Mouse (Mus musculus) neural tube, embryonic 13.5 days (tissue): ENCODE measurements around the gene Jmjd6. TPM values are rescaled to one million over a fixed set of nuclear protein-coding genes. Genes with fewer than 3 reads are reported as not detected.
"Not testable (repeated sequence)": the region's sequence is repeated elsewhere in the genome, so short reads cannot be mapped to it uniquely, and the experiment has no call there.

Source experiments
- ATAC-seq: fragments of 200-750 bp; cut with Nextera tagmentation; 2 replicates; pipeline ENCODE4 v1.8.0; 2017; ENCODE audit warnings: low read depth, mild to moderate bottlenecking, moderate TSS enrichment, moderate library complexity
- H3K27ac ChIP-seq: fragments of 300-500 bp; sonication (generic); replicated peaks from 2 replicates; pipeline ENCODE4 v1.5.1; 2015; ENCODE audit warnings: moderate library complexity, mild to moderate bottlenecking, inconsistent platforms
- H3K27me3 ChIP-seq: fragments of 300-500 bp; sonication (generic); 2 replicates; pipeline ENCODE4 v1.6.1; 2015; ENCODE audit warnings: mild to moderate bottlenecking, inconsistent platforms
- H3K36me3 ChIP-seq: fragments of 300-500 bp; sonication (generic); 2 replicates; pipeline ENCODE4 v1.6.1; 2015; ENCODE audit warnings: mild to moderate bottlenecking, inconsistent platforms
- H3K4me1 ChIP-seq: fragments of 300-500 bp; sonication (generic); replicated peaks from 2 replicates; pipeline ENCODE4 v1.6.1; 2015; ENCODE audit warnings: inconsistent platforms
- H3K4me2 ChIP-seq: fragments of 300-500 bp; sonication (generic); 2 replicates; pipeline ENCODE4 v1.6.1; 2015; ENCODE audit warnings: inconsistent platforms, mild to moderate bottlenecking, moderate library complexity
- H3K4me3 ChIP-seq: fragments of 300-500 bp; sonication (generic); 2 replicates; pipeline ENCODE4 v1.5.1; 2015; ENCODE audit warnings: mild to moderate bottlenecking, inconsistent platforms
- H3K9ac ChIP-seq: fragments of 300-500 bp; sonication (generic); 2 replicates; pipeline ENCODE4 v1.6.1; 2015; ENCODE audit warnings: moderate library complexity, mild to moderate bottlenecking, inconsistent platforms
- H3K9me3 ChIP-seq: fragments of 300-500 bp; sonication (generic); 2 replicates; pipeline ENCODE4 v1.6.1; 2016; ENCODE audit warnings: inconsistent platforms
- WGBS: fragments of 180-500 bp; shearing (Covaris S2); methylation state at CpG from one replicate; pipeline ENCODE4 v1.1.7; 2015; 5-methylcytosine and 5-hydroxymethylcytosine counted together
- polyA plus RNA-seq: library from polyadenylated mRNA; unstranded; fragments of >200 nt; fragmentation: Nextera tagmentation; extraction: Ambion mirVana; gene quantifications from 2 replicates; pipeline ENCODE4 v1.2.1, GENCODE M21; 2015

Gene Jmjd6
- polyA plus RNA-seq, 1 experiment from 2014 or later = 75.3 TPM

- WGBS = 91% methylated on average over 1 of the region's 1 CpGs
- H3K4me1 ChIP-seq = peaks cover 29% of the 10 kb centered on the region
- H3K4me3 ChIP-seq = no peak overlapping the region
- H3K36me3 ChIP-seq = peaks cover 78% of the 10 kb centered on the region
- no peaks in the 10 kb centered on the region for H3K9me3 ChIP-seq
- H3K9ac ChIP-seq = no peak overlapping the region
- no peak overlapping the region for H3K4me2 ChIP-seq
- H3K27me3 ChIP-seq = no peaks in the 10 kb centered on the region
- H3K27ac ChIP-seq = no peak overlapping the region
- ATAC-seq = no peak
Observed at GRCm38 (mm10) chr11:116834954-116835353, 8.3 kb downstream of the Jmjd6 start.

GRCm38 (mm10) chr11:116832172-116832685 lies 11.0 kb downstream of the Jmjd6 start:
- ATAC-seq = no peak
- Histone ChIP-seq H3K27ac (peak overlapping the region; percentile 42; the same call in 1 of the 2 replicates), H3K9me3 (no peaks in the 10 kb centered on the region), H3K4me2 (no peak overlapping the region), H3K36me3 (peaks cover 51% of the 10 kb centered on the region), H3K27me3 (no peaks in the 10 kb centered on the region), H3K4me1 (peaks cover 28% of the 10 kb centered on the region), H3K9ac (no peak overlapping the region), H3K4me3 (no peak overlapping the region)
- WGBS = 35% methylated on average over 3 of the region's 4 CpGs

- Histone ChIP-seq H3K36me3 (peaks cover 7% of the 10 kb centered on the region), H3K9me3 (no peaks in the 10 kb centered on the region), H3K4me3 (peak within 1 kb of the TSS; percentile 77), H3K9ac (peak within 1 kb of the TSS; percentile 96), H3K27ac (peak within 1 kb of the TSS; percentile 91), H3K4me1 (peaks cover 47% of the 10 kb centered on the region), H3K4me2 (peak within 1 kb of the TSS; percentile 81), H3K27me3 (no peaks in the 10 kb centered on the region)
- ATAC-seq = peak; percentile 48; the same call in 1 of the 2 replicates
- WGBS = under 1% methylated on average over 58 of the region's 71 CpGs
Observed at GRCm38 (mm10) chr11:116827534-116828165, 15.6 kb downstream of the Jmjd6 start, which contains the start of gene Mxra7. TSS of gene Mxra7 (minus strand) at chr11:116828046.

GRCm38 (mm10) chr11:116826550-116827504 lies 16.4 kb downstream of the Jmjd6 start:
- ATAC-seq = peak; percentile 41
- H3K9me3 ChIP-seq = no peaks in the 10 kb centered on the region
- H3K4me1 ChIP-seq = peaks cover 50% of the 10 kb centered on the region
- peaks cover 7% of the 10 kb centered on the region for H3K36me3 ChIP-seq
- peak overlapping the region; percentile 81 for H3K4me2 ChIP-seq
- H3K4me3 ChIP-seq = peak overlapping the region; percentile 77
- peak overlapping the region; percentile 96 for H3K9ac ChIP-seq
- peak overlapping the region; percentile 91 for H3K27ac ChIP-seq
- H3K27me3 ChIP-seq = no peaks in the 10 kb centered on the region
- WGBS = 6% methylated on average over 17 of the region's 17 CpGs

- peak overlapping the region; percentile 81 for H3K4me2 ChIP-seq
- no peaks in the 10 kb centered on the region for H3K9me3 ChIP-seq
- 24% methylated on average over 5 of the region's 5 CpGs for WGBS
- peak overlapping the region; percentile 61 for H3K9ac ChIP-seq
- H3K36me3 ChIP-seq = no peaks in the 10 kb centered on the region
- H3K27ac ChIP-seq = peak overlapping the region; percentile 91
- peak overlapping the region; percentile 77 for H3K4me3 ChIP-seq
- H3K27me3 ChIP-seq = no peaks in the 10 kb centered on the region
- peaks cover 65% of the 10 kb centered on the region for H3K4me1 ChIP-seq
- no peak for ATAC-seq
Observed at GRCm38 (mm10) chr11:116825230-116825629, 18.0 kb downstream of the Jmjd6 start.

- not testable (repeated sequence) for ATAC-seq, H3K27ac ChIP-seq, H3K4me2 ChIP-seq, H3K9me3 ChIP-seq, H3K36me3 ChIP-seq, H3K27me3 ChIP-seq, H3K4me3 ChIP-seq, H3K9ac ChIP-seq
- H3K4me1 ChIP-seq = peaks cover 71% of the 10 kb centered on the region
- WGBS = 97% methylated on average over 10 of the region's 10 CpGs
Observed at GRCm38 (mm10) chr11:116823885-116824284, 19.4 kb downstream of the Jmjd6 start.

- no peaks in the 10 kb centered on the region for H3K36me3 ChIP-seq
- no peak overlapping the region for H3K4me3 ChIP-seq
- H3K27me3 ChIP-seq = no peaks in the 10 kb centered on the region
- H3K4me2 ChIP-seq = no peak overlapping the region
- WGBS = 100% methylated on average over 2 of the region's 2 CpGs
- no peaks in the 10 kb centered on the region for H3K9me3 ChIP-seq
- H3K27ac ChIP-seq = no peak overlapping the region
- peaks cover 71% of the 10 kb centered on the region for H3K4me1 ChIP-seq
- ATAC-seq = no peak
- no peak overlapping the region for H3K9ac ChIP-seq
Observed at GRCm38 (mm10) chr11:116823255-116823654, 20.0 kb downstream of the Jmjd6 start.

GRCm38 (mm10) chr11:116822626-116823025 lies 20.6 kb downstream of the Jmjd6 start:
- ATAC-seq = no peak
- no peaks in the 10 kb centered on the region for H3K36me3 ChIP-seq
- H3K9me3 ChIP-seq = no peaks in the 10 kb centered on the region
- H3K4me1 ChIP-seq = peaks cover 69% of the 10 kb centered on the region
- H3K9ac ChIP-seq = no peak overlapping the region
- no peaks in the 10 kb centered on the region for H3K27me3 ChIP-seq
- no peak overlapping the region for H3K4me2 ChIP-seq
- WGBS = 94% methylated on average over 10 of the region's 10 CpGs
- no peak overlapping the region for H3K27ac ChIP-seq
- no peak overlapping the region for H3K4me3 ChIP-seq

- no peaks in the 10 kb centered on the region for H3K9me3 ChIP-seq
- H3K4me2 ChIP-seq = no peak overlapping the region
- 0 out of 2 replicates have a peak overlapping the region, but pooled peaks have one; percentile 43 for H3K9ac ChIP-seq
- 74% methylated on average over 10 of the region's 10 CpGs for WGBS
- no peaks in the 10 kb centered on the region for H3K27me3 ChIP-seq
- no peak overlapping the region for H3K27ac ChIP-seq
- no peaks in the 10 kb centered on the region for H3K36me3 ChIP-seq
- no peak for ATAC-seq
- peaks cover 66% of the 10 kb centered on the region for H3K4me1 ChIP-seq
- H3K4me3 ChIP-seq = no peak overlapping the region
Observed at GRCm38 (mm10) chr11:116822215-116822614, 21.0 kb downstream of the Jmjd6 start.

- no peaks in the 10 kb centered on the region for H3K27me3 ChIP-seq
- ATAC-seq = no peak
- no peak overlapping the region for H3K4me2 ChIP-seq
- H3K4me1 ChIP-seq = peaks cover 65% of the 10 kb centered on the region
- H3K9me3 ChIP-seq = no peaks in the 10 kb centered on the region
- 58% methylated on average over 13 of the region's 13 CpGs for WGBS
- H3K4me3 ChIP-seq = no peak overlapping the region
- H3K9ac ChIP-seq = peak overlapping the region; percentile 43
- H3K27ac ChIP-seq = peak overlapping the region; percentile 23; the same call in 1 of the 2 replicates
- no peaks in the 10 kb centered on the region for H3K36me3 ChIP-seq
Observed at GRCm38 (mm10) chr11:116821057-116821940, 21.9 kb downstream of the Jmjd6 start.

GRCm38 (mm10) chr11:116819932-116820593 lies 23.2 kb downstream of the Jmjd6 start:
- H3K4me2 ChIP-seq = no peak overlapping the region
- H3K4me3 ChIP-seq = no peak overlapping the region
- H3K9ac ChIP-seq = no peak overlapping the region
- no peaks in the 10 kb centered on the region for H3K27me3 ChIP-seq
- no peak for ATAC-seq
- no peaks in the 10 kb centered on the region for H3K36me3 ChIP-seq
- H3K27ac ChIP-seq = 0 out of 2 replicates have a peak overlapping the region, but pooled peaks have one; percentile 52
- 92% methylated on average over 5 of the region's 5 CpGs for WGBS
- H3K9me3 ChIP-seq = no peaks in the 10 kb centered on the region
- H3K4me1 ChIP-seq = peaks cover 65% of the 10 kb centered on the region
